Mouse (Mus musculus): ENCODE measurements around the gene Galm.

- TF ChIP-seq POLR2A (IDR thresholded peaks at IDR 0.05; ENCODE audit: borderline replicate concordance, extremely low read depth, insufficient read depth, insufficient read length, poor library complexity, severe bottlenecking) (no peak), CTCF (IDR thresholded peaks at IDR 0.05; ENCODE audit: borderline replicate concordance, extremely low read depth, insufficient read depth, insufficient read length) (no peak)
Measured at GRCm38 (mm10) chr17:80112665-80113305, 14.5 kb upstream of the Galm start.
